Mouse (Mus musculus): ENCODE measurements around the gene Eftud2. TPM values are rescaled to one million over a fixed set of nuclear protein-coding genes. Genes with fewer than 3 reads are reported as not detected.

Gene Eftud2
- total RNA-seq, 4 experiments from 2014 or later, result 19.9 to 25.3 (median 23.8) TPM

DNA sequence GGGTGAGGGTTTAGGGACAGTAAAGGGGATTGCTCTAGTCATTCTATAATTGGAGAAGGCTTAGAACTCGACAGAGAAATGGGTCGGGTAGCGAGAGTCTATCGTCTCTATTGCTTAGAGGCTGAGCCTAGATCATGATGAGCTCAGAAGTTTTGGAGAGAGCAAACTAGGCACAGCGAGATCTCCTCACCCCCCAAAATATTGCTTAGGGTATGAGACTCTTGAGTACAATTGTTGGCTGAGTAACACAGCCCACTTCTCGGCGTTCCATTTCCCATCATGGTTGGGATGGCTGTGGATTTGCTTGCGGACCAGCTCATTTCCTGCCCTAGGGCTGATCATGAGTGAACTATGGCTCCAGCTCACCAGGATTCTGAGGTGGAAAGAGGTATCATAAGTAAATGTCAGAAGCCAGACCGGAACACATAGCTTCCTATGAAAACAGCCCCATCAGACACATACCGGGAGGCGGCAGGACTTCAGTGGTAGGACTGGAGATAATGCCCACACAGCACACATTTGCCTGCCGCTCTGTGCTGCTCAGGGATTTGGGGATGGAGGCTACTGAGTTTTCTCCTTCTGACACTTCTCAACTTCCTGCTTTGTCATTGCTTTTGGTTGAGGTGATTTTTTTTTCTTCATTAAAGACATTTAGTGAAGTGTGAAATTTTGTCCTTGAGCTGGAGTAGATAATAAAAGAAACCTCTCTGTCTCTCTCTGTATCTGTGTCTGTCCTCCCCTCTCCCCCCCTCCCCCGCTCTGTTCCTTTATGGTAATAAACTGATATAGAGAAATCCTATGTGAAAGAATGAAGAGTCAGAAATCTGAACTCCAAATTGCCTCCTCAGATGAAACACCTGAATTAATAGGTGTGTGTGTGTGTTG, 771 bp upstream of the Eftud2 start:
- no peak for DNase-seq (ENCODE audit: low spot score in 2 of 2)

DNA sequence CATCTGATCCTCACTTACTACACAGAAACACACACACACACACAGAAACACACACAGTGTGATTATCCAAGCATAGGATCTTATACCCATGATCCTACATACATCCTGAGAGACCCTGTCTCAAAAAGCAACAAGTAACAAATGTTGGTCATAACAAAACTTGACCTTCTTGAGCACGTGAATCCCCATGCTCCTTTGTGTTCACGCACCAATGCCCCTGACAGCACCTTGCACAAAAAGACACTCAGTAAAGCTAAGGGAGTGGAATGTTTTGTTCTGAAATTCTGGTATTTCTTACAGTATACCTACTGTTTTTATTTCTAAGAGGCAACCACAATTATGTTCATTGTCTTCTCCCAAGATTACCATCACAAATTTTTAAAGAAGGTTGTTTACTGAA, 1.2 kb downstream of the Eftud2 start:
- no peak for DNase-seq (ENCODE audit: low spot score in 2 of 2)

DNA sequence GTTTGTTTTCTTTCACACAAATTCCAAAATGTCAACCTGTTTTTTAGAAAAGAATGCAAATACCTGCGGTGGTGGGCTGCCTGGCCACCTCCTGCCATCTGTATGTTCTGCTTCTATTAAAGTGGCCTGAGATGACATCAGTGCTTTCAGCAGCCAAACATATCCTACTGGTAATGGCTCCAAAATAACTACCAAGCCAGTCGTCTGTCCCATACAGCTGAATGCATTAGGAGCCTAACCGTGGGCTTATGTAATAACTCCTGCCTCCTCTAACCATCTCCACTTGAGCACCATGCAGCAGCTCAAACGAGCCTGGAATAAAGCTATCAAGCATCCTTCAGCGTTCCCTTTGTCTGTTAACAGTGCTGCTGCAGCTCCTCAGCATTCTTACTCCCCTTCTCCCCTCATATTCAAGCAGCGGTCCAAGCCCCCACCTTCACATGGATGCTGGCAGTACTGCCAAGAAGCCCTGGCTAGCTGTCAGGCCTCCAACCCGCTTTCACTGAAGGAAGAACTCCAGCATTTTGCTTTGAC, 5.9 kb downstream of the Eftud2 start:
- no peak for DNase-seq (ENCODE audit: low spot score in 2 of 2)

DNA sequence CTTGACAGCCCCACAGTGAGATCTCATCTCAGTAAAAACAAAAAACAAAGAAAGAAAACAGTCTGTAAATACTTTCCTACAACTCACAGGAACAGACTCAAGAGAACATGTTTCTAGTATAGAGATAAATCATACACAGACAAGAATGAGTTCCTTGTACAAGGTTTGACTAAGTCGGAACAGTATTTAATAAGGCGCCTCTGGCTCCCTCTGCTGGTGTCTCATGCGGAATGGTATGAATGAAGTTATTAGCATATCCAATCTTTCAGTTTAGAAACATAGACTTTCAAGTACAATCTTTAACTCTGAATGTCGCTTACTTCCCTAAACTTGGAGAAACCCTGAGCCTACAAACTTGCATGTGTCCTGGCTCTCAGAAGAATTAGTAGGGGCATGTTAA, 16.5 kb downstream of the Eftud2 start:
- peak; percentile 21 to 41 for DNase-seq (ENCODE audit: low spot score in 2 of 2)

DNA sequence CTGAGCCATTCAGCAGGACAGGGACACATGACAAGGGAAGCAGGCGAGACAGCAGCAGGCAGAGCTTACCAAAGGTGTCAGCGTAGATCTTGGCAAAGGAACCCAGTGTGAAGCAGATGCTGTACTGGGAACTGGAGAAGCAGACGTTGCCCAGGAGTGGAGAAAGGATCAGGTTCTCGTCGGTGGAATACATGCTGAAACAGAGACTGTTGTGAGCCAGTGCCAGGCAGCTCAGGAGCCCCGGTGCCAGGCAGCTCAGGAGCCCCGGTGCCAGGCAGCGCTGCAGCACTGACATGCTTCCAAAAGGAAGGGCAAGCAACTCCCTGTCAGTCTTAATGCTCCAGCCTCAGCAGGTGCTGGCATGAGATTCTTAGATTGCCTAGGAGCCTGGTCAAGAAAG, 20.9 kb downstream of the Eftud2 start:
- DNase-seq (ENCODE audit: low spot score in 2 of 2), result peak; percentile 50 to 68

DNA sequence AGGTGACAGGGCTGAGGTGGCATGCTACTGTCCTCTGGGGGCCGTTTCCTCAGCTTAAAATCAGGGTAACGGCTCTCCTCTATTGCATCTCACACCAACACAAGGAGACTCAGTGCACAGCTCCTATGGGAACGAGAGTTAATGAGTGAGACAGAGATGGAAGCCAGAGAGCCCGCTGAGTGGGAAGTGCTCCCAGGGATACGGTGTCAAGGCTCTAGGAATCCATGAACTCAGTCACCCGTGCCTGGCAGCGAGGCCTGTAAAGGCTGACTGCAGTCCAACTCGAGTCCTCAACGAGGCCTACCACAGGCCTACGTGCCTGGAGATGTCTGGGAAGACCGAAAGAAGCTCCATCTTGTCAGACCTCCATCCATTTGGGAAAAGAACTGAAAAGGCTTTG, 21.8 kb downstream of the Eftud2 start:
- peak in 1 of 2 experiments; percentile 16 for DNase-seq (ENCODE audit: low spot score in 2 of 2)

DNA sequence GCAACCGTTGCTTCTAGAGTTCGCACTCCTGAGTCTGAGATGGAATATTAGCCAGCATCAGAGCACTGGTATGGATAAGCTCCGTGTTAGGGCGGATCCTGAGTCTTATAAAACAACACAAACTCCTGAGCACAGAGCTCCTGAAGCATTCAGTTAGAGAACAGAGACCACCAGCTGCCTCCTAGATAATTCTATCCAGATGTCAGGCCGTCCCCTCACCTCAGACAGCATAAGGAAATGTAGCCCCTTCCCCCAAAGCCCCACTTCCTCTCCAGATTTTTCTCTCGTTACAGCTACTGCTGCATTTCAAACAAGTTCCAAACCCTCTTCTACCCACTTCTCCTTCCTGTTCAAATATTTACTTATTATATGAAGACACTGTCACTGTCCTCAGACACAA, 24.8 kb downstream of the Eftud2 start:
- DNase-seq (ENCODE audit: low spot score in 2 of 2), result no peak

DNA sequence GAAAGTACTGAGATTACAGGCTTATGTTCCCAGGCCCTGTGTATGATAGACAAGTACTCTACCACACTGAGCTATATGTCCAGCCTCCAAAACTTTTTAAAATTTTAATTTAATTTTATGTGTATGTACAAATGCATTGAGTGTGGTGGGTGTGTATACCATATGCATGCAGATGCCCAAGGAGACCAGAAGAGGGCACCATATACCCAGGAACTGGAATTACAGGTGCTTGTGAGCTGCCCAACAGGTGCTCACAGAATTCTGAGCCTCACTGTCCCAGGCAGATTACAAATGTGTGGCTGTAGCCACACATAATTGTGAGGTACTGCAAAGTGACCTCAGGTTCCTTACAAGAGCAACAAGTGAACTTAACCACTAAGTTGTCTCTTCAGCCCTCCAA, 27.0 kb downstream of the Eftud2 start:
- no peak for DNase-seq (ENCODE audit: low spot score in 2 of 2)

DNA sequence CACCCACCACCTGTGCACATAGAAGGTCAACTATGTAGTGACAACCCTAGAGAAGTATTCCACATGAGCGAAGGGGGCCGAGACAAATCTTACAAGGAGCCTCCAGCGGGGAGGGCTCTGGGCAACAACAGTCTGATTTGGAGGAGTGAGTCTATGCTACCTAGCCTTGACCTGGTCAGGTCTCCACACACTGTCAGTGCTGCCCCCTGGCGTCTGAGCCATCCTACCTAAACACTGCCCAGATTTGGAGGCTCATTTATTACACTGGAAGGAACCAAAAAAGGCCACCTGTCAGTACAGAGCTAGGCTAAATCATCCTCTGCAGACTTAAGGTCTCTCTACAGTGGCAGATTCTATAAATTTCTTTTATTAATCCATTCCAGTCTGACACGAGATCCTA, 28.9 kb downstream of the Eftud2 start:
- peak; percentile 37 to 42 for DNase-seq (ENCODE audit: low spot score in 2 of 2)

DNA sequence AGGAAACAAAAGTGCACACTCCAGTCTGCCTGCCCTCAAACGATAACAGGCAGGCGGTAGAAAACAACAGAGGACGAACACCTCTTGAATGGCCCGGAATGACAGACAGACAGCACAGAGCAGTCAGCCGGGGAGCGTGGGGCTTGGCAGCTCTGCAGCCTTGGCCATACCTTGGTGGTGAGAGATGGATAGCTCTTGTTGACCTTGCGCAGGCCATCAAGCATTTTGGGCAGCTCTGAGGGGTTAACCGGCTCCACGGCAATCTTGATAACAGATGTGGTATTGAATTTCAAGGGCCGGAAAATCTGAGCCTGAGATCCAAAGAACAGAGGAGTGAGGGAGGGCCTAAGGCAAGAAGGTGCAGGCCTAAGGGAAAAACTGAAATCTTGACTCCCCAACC, 34.9 kb downstream of the Eftud2 start:
- DNase-seq (ENCODE audit: low spot score in 2 of 2), result no peak

DNA sequence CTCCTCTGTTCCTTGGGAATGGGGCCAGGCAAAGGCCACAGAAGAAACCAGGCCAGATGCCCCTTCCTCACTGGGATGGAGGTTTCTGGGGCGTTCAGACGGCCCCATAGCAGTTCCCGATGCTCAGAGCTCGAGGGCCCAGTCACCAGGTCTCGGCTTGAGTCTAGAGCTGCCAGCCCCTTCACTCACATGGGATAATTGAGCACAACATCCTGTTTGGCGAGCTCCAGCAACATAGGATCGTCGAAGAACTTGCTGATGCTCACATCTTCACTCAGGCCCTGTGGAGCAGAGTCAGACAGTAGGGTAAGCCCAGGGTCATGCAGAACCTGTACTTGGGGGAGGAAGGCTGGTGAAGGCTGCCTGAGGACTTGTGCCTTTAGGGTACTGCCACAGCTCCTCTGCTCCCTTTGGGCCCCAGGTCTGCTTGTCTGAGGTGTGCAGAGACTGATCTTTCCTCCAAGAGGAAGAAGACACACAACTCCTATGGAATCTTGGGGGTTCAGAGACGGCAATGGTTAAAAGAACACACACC, 42.1 kb downstream of the Eftud2 start:
- no peak for DNase-seq (ENCODE audit: low spot score in 2 of 2)

DNA sequence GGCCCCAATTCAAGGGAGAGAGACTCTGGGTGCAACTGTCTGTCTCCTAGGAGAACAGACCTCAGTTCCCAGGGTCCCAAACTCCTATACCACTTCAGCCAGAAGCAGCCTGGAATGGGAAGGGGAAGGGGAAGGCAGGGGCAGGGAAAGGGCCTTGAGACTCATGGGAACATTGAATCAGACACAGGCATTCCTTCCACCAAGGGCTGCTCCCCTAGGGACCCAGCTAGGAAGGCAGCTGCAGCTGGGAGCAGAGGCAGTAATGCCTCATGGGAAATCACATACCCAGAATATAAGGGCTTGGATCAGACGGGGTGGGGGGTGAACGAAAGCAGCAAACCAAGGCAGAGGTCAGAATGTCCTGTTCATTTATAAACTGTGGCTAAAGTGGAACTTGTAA, 42.7 kb downstream of the Eftud2 start:
- no peak for DNase-seq (ENCODE audit: low spot score in 2 of 2)

DNA sequence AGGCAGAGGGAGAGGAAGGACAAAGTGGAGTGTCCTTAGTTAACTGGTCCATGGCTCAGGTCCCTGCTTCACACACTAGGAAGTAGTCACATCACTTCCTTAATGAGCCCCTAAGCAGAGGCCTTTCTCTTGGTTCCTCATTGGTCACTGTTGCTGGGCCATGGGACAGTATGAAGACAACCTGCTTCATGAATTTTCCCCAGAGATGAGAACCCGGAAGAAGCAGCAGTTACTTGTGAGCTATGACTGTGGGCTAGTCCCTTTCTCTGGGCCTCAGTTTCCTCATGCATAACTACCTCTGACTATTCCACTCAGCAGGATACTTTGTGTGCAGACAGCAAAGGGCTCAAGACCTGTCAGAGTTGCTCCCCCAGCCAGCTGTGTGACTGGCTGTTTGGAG, 43.4 kb downstream of the Eftud2 start:
- no peak for DNase-seq (ENCODE audit: low spot score in 2 of 2)

DNA sequence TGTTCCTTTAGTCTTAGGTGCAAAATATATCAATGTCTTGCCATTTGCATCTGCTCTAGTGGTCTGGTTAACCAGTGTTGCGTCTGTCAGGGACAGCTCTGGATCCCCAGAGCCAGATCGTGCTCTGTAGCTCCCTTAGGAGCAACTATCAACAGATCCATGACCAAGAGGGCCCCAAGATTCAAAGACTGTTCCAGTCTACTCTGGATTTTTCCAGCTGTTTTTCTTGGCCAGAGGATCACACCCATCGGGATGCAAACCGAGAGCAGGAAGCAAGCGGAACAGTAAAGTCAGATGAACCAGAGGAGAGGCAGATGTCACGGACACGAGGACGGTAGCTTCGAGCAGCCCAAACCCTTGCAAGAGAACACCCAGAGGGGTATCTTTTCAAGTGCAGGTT, 44.6 kb downstream of the Eftud2 start:
- DNase-seq (ENCODE audit: low spot score in 2 of 2), result no peak

DNA sequence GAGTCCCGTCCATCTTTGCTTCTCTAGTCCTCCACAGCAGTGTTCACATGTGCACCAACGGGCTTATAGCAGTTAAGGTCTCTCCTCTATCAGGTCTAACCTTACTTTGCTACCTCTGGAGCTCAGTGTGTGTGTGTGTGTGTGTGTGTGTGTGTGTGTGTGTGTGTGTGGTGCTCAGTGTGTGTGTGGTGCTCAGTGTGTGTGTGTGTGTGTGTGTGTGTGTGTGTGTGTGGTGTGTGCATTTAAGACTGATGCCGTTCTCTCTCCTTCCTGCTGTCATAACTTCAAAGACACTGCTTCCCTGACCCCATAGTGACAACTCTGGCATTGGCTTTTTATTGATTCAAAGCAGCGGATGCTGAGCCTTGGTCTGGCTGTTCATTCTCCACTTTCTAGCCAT, 45.2 kb downstream of the Eftud2 start, which contains the start of gene Higd1b:
Higd1b (plus strand) TSS at position 301 of the 400 bp plus-strand sequence.
- DNase-seq (ENCODE audit: low spot score in 2 of 2), result no peak

DNA sequence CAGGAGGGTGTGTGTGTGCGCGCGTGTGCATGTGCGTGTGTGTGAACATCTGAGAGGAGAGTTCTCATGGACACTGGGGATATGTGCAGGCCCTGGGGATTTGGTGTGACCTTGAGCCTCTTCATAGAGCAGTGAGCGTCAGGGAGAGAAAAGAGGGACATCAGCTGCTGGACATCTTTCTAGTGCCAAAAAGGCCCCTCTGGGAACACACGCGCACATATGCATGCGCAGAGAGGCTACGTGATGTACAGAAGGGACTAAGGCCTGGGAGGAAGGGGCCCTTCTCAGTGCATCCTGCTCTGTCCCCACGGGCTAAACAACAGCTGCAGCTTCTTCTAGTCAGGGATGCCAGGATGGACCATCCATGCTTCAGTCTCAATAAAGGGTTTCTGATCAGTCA, 46.6 kb downstream of the Eftud2 start:
- DNase-seq (ENCODE audit: low spot score in 2 of 2), result peak in 1 of 2 experiments; percentile 14

DNA sequence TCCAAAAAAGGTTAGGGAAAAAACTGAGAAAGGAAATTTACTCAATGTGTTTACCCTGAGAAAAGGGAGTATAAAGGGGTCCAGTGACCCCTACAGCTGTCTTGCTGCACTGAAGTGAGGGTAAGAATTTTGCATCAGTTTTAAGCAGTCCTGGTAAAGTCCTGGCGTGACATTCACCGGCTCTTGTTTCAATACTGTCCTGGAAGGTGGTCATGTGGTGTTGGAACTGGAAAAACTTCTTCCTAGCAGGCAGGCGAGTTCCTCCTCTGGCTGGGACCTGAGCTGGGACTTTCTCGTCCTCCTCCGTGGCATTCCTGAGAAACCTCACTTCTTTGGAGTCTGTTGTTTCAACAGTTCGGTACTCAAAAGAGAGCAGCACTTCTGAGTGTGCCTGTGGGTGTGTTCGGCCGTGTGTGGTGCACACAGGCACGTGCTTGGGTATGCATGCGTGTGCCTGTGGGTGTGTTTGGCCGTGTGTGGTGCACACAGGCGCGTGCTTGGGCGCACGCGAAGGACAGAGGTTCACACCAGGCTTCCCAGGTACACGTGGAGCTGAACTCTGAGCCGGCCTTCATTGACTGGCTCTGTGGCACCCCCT, 48.0 kb downstream of the Eftud2 start:
- DNase-seq (ENCODE audit: low spot score in 2 of 2), result no peak

DNA sequence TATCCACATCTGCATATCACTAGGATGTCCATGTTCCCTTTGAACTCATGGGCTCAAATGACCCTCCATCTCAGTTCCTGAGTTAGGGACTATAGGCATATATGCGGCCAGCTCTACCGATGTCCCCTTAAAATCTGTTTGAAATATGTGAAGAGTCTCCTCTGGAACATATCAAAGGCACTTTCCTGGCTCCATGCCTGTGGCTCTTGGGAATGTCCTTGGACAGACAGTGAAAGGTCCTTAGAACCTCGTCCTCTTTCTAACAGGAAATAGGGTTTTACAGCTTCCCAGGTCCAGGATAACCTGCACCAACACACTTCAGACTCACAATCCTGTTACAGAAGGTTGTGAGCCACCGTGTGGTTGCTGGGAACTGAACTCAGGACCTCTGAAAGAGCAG, 50.5 kb downstream of the Eftud2 start:
- no peak for DNase-seq (ENCODE audit: low spot score in 2 of 2)

DNA sequence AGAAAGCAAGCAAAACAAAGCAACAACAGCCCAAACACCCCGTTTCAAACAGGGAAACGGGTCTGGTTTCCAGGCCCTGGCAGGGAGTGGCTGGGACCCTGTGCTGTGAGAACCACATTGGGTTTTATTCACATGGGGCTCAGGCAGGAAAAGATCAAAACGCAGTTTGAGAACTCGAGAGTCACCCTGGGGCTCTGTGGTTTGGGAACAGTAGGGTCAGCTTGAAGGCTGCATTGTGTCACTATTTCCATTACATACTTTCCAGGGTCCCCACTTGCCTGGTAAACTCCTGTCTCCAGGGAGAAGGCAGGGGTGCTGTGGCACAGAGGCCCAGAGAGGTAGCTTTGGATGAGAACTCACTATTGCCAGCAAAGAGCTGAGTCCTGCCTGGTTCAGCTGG, 53.7 kb downstream of the Eftud2 start:
- DNase-seq (ENCODE audit: low spot score in 2 of 2), result no peak

DNA sequence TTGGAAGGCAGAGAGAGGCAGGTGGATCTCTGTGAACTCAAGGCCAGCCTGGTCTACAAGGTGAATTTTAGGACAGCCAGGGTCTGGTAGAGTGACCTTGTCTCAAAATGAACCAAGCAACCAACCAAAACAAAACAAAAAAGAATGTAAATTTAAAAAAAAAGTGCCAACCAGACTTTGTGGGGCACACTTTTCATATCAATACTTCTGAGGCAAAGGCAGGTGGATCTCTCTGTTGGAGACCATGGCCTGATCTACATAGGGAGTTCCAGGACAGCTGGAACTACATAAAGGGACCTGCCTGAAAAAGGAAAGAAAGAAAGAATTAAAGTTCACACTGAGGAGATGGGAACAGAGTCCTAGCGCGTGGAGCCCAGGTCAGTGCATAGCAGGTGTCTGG, 54.3 kb downstream of the Eftud2 start:
- no peak for DNase-seq (ENCODE audit: low spot score in 2 of 2)

DNA sequence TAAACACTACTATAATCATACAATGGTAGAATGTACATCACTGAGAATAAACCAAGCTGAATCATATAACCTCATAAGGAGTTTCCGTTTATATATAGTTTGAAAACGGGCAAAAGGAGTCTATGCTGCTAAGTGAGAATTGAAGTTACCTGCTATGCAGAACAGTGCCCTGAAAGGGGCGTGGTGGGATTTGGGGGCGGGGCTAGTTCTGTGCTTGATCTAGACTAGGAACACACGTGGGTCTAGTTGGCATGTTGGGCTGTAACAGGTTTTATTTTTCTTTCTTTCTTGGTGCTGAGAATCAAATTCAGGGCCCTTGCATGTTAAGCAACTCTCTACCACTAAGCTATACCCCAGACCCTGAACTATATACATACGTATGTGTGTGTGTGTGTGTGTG, 59.6 kb downstream of the Eftud2 start:
- no peak for DNase-seq (ENCODE audit: low spot score in 2 of 2)

DNA sequence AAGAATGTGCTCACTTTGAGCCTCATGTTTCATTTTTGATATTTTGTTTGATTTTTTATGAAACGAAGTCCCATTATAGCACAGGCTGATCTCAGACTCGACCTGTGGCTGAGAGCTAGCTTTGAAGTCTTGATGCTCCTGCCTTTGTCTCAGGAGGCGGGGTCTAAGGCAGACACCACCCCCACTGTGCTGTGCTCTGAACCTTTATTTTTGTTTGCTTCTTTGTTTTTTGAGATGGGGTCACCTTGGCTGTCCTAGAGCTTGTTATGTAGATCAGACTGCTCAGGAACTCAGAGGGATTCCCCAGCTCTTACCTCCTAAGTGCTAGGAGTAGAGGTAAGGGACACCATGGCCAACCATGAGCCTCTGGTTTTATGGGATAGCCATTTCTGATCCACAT, 60.4 kb downstream of the Eftud2 start:
- no peak for DNase-seq (ENCODE audit: low spot score in 2 of 2)

Data from gastrocnemius, adult 8-10 months (tissue).